Mouse (Mus musculus): ENCODE measurements at regions not wholly inside any gene's neighbourhood (a gene's known extent, or its start where the extent isn't known, plus 50 kb on each side); places are given as distances from the start of the nearest gene placed in this dataset.
A peak's percentile ranks its signal among the peaks of the same experiment; 100 is the strongest.

DNA sequence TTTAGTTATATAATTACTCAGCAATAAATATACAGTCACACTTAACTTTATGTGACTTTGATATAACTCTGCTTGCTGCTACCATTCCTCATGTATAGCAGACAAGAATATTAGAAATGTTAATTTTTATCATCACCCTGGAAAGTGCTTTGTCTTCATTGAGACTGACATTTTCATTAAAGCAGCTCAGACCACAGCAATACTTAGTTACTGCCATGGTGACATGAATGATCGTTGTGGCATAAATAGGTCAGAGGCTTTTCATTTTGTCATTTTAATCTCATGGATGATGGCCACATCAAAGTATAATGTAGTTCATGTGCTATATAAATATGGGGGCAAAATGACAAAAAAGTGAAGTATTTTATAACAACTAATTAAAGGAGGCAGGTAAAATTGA lies 498.1 kb downstream of the Slc22a22 start:
- no peak for DNase-seq (ENCODE audit: low spot score in 2 of 2)

GRCm38 (mm10) chr15:56975446-56976433 lies 501.7 kb downstream of the Slc22a22 start:
- no peak for DNase-seq (ENCODE audit: low spot score in 2 of 2)

DNA sequence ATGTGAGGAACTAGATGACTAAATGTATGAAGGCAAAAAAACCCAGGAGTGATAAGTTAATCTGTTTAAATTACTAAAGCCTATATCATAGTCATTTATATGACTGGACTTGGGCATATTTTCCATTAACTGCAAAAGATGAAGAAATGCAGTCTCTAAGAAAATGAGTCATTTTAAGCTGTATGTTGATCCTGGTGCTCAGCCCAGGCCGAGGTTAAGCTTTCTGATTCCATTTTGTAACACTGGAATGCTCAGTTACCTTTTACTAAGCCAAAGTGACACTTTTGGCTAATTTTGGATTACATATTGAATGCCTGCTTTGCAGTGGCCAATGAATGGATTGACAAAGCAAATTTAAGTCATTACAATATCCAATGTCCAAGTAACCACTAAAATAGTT lies 507.3 kb downstream of the Slc22a22 start:
- no peak for DNase-seq (ENCODE audit: low spot score in 2 of 2)

- DNase-seq (ENCODE audit: low spot score in 2 of 2) = no peak
Observed at GRCm38 (mm10) chr15:56956356-56956755, 521.1 kb downstream of the Slc22a22 start.

- no peak for DNase-seq (ENCODE audit: low spot score in 2 of 2)
Observed at GRCm38 (mm10) chr15:56952176-56952575, 525.2 kb downstream of the Slc22a22 start.

GRCm38 (mm10) chr15:56950824-56951223 lies 526.6 kb downstream of the Slc22a22 start:
- no peak for DNase-seq (ENCODE audit: low spot score in 2 of 2)

GRCm38 (mm10) chr15:56940891-56941290 lies 536.5 kb downstream of the Slc22a22 start:
- DNase-seq (ENCODE audit: low spot score in 2 of 2) = no peak

- DNase-seq (ENCODE audit: low spot score in 2 of 2) = no peak
Observed at GRCm38 (mm10) chr15:56896553-56896952, 580.9 kb downstream of the Slc22a22 start.

GRCm38 (mm10) chr15:56881501-56881900 lies 595.9 kb downstream of the Slc22a22 start:
- no peak for DNase-seq (ENCODE audit: low spot score in 2 of 2)

- no peak for DNase-seq (ENCODE audit: low spot score in 2 of 2)
Observed at GRCm38 (mm10) chr15:56865879-56866278, 611.5 kb downstream of the Slc22a22 start.

- DNase-seq (ENCODE audit: low spot score in 2 of 2) = no peak
Observed at GRCm38 (mm10) chr15:56865035-56865804, 612.2 kb downstream of the Slc22a22 start.

- no peak for DNase-seq (ENCODE audit: low spot score in 2 of 2)
Observed at GRCm38 (mm10) chr15:56858627-56859334, 618.6 kb downstream of the Slc22a22 start.

DNA sequence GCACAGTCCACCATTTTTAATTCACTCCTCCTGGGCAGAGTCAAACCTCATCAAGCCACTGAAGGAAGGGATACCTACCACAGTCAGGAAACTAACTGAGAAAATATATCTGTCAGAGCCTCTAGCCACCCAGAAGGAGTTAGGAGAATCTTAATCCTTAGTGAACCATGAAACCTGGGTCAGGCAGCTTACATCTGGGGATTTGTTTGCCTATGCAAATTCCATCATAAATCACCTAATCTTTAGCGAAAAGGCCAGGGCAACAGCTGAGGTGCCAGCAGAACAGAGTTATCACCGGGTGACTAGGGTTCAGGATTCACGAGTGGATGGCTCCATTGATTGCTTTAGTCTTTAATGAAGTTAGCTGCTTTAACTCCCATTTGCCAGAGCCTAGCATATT lies 619.3 kb downstream of the Slc22a22 start:
- no peak for DNase-seq (ENCODE audit: low spot score in 2 of 2)

GRCm38 (mm10) chr15:56856057-56856456 lies 621.4 kb downstream of the Slc22a22 start:
- peak in 1 of 2 experiments; percentile 45 for DNase-seq (ENCODE audit: low spot score in 2 of 2)

- DNase-seq (ENCODE audit: low spot score in 2 of 2) = no peak
Observed at GRCm38 (mm10) chr15:56853106-56853505, 624.3 kb downstream of the Slc22a22 start.

DNA sequence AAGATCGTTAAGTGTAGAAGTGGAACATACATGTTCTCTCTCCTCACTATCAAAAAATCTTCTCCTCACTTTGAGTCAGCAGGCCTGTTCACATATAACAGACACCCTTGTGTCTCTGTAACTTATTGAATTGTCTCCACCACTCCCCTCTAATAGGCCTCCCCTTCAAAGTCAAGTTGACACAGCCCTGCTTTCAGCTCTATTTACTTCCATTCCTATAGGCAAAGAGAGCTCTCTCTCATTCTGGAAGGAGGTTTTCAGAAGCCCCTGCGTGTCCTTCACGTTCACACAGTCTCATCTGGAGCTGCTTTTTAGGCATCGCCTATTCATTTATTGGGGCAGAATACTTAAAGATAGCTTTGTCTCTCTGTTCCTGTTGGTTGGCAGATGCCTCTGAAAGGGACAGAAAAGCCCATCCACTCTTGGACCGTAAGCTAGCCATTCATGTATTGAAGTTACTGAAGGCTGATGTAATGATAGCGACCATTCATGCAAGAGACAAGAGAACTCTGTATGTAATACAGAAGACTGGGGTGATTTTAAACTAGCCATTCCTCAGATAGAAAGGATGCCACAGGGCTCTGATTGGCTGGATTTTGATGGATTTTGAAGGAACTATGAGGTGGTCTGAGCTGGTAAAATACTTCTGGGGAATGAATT lies 629.8 kb downstream of the Slc22a22 start:
- DNase-seq (ENCODE audit: low spot score in 2 of 2) = no peak

DNA sequence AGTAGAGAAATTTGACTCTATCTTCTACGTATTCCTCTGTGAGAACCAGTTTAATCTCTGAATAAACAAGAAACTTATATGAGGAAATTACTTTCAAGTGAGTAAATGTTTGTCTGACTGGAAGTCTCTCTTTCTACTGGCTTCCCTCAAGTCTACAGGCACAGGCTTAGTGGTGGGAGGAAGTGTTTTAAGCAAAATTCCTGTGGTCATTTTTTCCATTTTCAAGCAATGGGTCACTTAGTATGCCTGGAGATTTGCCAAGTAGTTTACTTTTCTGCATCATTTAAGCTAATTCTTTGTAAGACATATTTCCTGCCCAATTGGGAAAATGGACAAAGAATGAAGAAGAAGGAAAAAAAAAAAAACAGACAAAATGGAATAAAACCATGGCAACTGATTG lies 632.9 kb downstream of the Slc22a22 start:
- no peak for DNase-seq (ENCODE audit: low spot score in 2 of 2)

- no peak for DNase-seq (ENCODE audit: low spot score in 2 of 2)
Observed at GRCm38 (mm10) chr15:56841516-56841915, 635.9 kb downstream of the Slc22a22 start.

DNA sequence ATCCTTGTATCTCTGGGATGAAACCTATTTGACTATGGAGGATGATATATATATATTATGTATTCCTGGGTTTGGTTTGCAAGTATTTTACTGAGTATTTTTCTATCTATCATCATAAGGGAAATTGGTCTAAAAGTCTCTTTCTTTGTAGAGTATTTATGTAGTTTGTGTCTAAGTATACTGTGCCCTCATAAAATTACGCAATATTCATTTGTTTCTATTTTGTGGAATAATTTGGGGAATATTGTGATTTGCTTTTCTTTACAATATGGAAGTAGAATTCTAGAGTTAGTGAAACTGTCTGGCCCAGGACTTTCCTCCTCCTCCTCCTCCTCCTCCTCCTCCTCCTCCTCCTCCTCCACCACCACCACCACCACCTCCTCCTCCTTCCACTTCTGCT lies 640.1 kb downstream of the Slc22a22 start:
- DNase-seq (ENCODE audit: low spot score in 2 of 2) = no peak

DNA sequence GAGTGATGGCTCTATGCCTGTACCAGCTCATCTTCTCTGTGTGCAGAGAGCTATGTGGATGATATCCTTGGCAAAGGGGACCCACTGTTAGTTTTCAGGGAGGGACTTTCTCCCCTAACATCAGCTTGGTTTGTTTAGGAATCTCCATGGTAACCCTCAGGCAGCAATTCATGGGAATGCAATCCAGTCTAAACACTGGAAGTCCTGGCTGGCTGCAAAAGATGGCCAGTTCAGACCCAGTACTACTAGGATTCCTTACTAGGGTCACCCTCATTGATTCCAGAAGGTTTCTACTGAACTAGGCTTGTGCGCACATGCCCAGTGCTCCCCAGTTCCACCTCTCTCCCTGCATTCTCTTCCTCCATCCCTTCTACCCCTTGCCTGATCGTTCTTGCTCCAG lies 642.8 kb downstream of the Slc22a22 start:
- no peak for DNase-seq (ENCODE audit: low spot score in 2 of 2)

- no peak for DNase-seq (ENCODE audit: low spot score in 2 of 2)
Observed at GRCm38 (mm10) chr15:56832666-56833065, 644.8 kb downstream of the Slc22a22 start.
